In genomic region chr3:83766726-83767070, GRCm38 (mm10) we compare ENCODE assay signal across 10 mouse cellular contexts. TPM values are rescaled to one million over a fixed set of nuclear protein-coding genes. Genes with fewer than 3 reads are reported as not detected.
DNase-seq lines count a peak whose midpoint lies in the region; ATAC-seq and TF ChIP-seq lines count a peak whose summit lies in the region.
"Had no signal": no experiment of that assay in that cellular context is flagged by ENCODE, and none has a peak within 500 bp of the region (broad histone marks: within the 10 kb centered on the region; RNA-seq: fewer than 3 reads in every experiment).

No protein-coding gene starts in this region.

- no peaks in the 10 kb centered on the region for H3K9me3 ChIP-seq in kidney, embryonic 15.5 days (replicated peaks)
- H3K9me3 ChIP-seq in embryonic facial prominence, embryonic 12.5 days, result no peaks in the 10 kb centered on the region
- H3K9me3 ChIP-seq in hindbrain, postnatal 0 days (ENCODE audit: low read length), result no peaks in the 10 kb centered on the region
- H3K9me3 ChIP-seq in midbrain, postnatal 0 days (ENCODE audit: low read length), result no peaks in the 10 kb centered on the region

- WGBS in kidney, embryonic 15.5 days, result under 1% methylated on average over 25 of the region's 25 CpGs
- WGBS in embryonic facial prominence, embryonic 12.5 days, result 0% methylated on average over 25 of the region's 25 CpGs
- under 1% methylated on average over 25 of the region's 25 CpGs for WGBS in hindbrain, postnatal 0 days
- WGBS in midbrain, postnatal 0 days, result under 1% methylated on average over 25 of the region's 25 CpGs

- peaks cover 14% of the 10 kb centered on the region for H3K36me3 ChIP-seq in kidney, embryonic 15.5 days
- peaks cover 20% of the 10 kb centered on the region for H3K36me3 ChIP-seq in embryonic facial prominence, embryonic 12.5 days
- H3K36me3 ChIP-seq in hindbrain, postnatal 0 days (ENCODE audit: insufficient read depth, low read length), result no peaks in the 10 kb centered on the region
- H3K36me3 ChIP-seq in midbrain, postnatal 0 days (ENCODE audit: insufficient read depth, low read length), result no peaks in the 10 kb centered on the region
- H3K36me3 ChIP-seq: G1E had no signal

- H3K27ac ChIP-seq in kidney, embryonic 15.5 days, result peak overlapping the region; percentile 45
- H3K27ac ChIP-seq in embryonic facial prominence, embryonic 12.5 days, result peak overlapping the region; percentile 88
- no peak overlapping the region for H3K27ac ChIP-seq in hindbrain, postnatal 0 days
- no peak overlapping the region for H3K27ac ChIP-seq in midbrain, postnatal 0 days (ENCODE audit: low read depth, low read length)

- peak overlapping the region; percentile 64 for H3K9ac ChIP-seq in kidney, embryonic 15.5 days
- peak overlapping the region; percentile 81 for H3K9ac ChIP-seq in embryonic facial prominence, embryonic 12.5 days
- H3K9ac ChIP-seq in hindbrain, postnatal 0 days (replicated peaks; ENCODE audit: low read length), result peak overlapping the region; percentile 65
- peak overlapping the region; percentile 67 for H3K9ac ChIP-seq in midbrain, postnatal 0 days (replicated peaks; ENCODE audit: low read length, poor library complexity, severe bottlenecking)

- H3K27me3 ChIP-seq in kidney, embryonic 15.5 days, result peaks cover 37% of the 10 kb centered on the region
- no peaks in the 10 kb centered on the region for H3K27me3 ChIP-seq in embryonic facial prominence, embryonic 12.5 days
- 0 out of 2 replicates have a peak, but pooled peaks cover 8% of the 10 kb centered on the region for H3K27me3 ChIP-seq in hindbrain, postnatal 0 days (ENCODE audit: insufficient read depth, low read length)
- no peaks in the 10 kb centered on the region; the same call in 1 of the 2 replicates for H3K27me3 ChIP-seq in midbrain, postnatal 0 days (ENCODE audit: insufficient read depth, low read length)

- peak overlapping the region; percentile 59 for H3K4me3 ChIP-seq in kidney, embryonic 15.5 days (replicated peaks)
- peak overlapping the region; percentile 72 for H3K4me3 ChIP-seq in embryonic facial prominence, embryonic 12.5 days
- H3K4me3 ChIP-seq in hindbrain, postnatal 0 days (ENCODE audit: low read length), result peak overlapping the region; percentile 57
- H3K4me3 ChIP-seq in midbrain, postnatal 0 days (ENCODE audit: low read depth, low read length), result peak overlapping the region; percentile 48

- no peak for DNase-seq in kidney, adult 18-20 months
- DNase-seq in hindbrain, postnatal 0 days (ENCODE audit: low spot score), result no peak
- no peak for DNase-seq in midbrain, postnatal 0 days (ENCODE audit: low spot score)
- DNase-seq in right cerebral cortex, postnatal 25 days, result no peak
- DNase-seq in adrenal gland, adult 8-10 months, result no peak
- DNase-seq in layer of hippocampus, adult 8-10 months (ENCODE audit: low spot score in 2 of 2), result no peak
- DNase-seq: layer of hippocampus, adult 9-11 months had no signal

- H3K4me1 ChIP-seq in kidney, embryonic 15.5 days, result peaks cover 45% of the 10 kb centered on the region
- peaks cover 32% of the 10 kb centered on the region for H3K4me1 ChIP-seq in embryonic facial prominence, embryonic 12.5 days
- 0 out of 2 replicates have a peak, but pooled peaks cover 5% of the 10 kb centered on the region for H3K4me1 ChIP-seq in hindbrain, postnatal 0 days (ENCODE audit: insufficient read depth, low read length)
- H3K4me1 ChIP-seq in midbrain, postnatal 0 days (ENCODE audit: insufficient read depth, low read length), result peaks cover 2% of the 10 kb centered on the region; the same call in 1 of the 2 replicates

- TF ChIP-seq CTCF in hindbrain, postnatal 0 days (IDR thresholded peaks at IDR 0.05; ENCODE audit: low read depth), result 0 out of 2 replicates have a peak, but pooled peaks have one; percentile 10
- TF ChIP-seq CTCF in midbrain, postnatal 0 days (IDR thresholded peaks at IDR 0.05), result no peak

- H3K4me2 ChIP-seq in kidney, embryonic 15.5 days, result peak overlapping the region; percentile 97
- peak overlapping the region; percentile 68 for H3K4me2 ChIP-seq in embryonic facial prominence, embryonic 12.5 days (replicated peaks)
- peak overlapping the region; percentile 96 for H3K4me2 ChIP-seq in hindbrain, postnatal 0 days (ENCODE audit: low read depth, low read length)
- peak overlapping the region; percentile 79 for H3K4me2 ChIP-seq in midbrain, postnatal 0 days (ENCODE audit: low read depth, low read length, poor library complexity, severe bottlenecking)

- no peak for ATAC-seq in kidney, embryonic 15.5 days (replicated peaks; ENCODE audit: low FRiP score)
- no peak for ATAC-seq in embryonic facial prominence, embryonic 12.5 days (ENCODE audit: insufficient number of reproducible peaks, insufficient read depth, low FRiP score, low TSS enrichment)
- ATAC-seq in hindbrain, postnatal 0 days, result no peak; the same call in 1 of the 2 replicates
- no peak for ATAC-seq in midbrain, postnatal 0 days (ENCODE audit: low FRiP score)

RNA-seq across cellular contexts. Expression of gene Sfrp2, which starts 0.6 kb away (rescaled TPM):
- polyA plus RNA-seq in kidney, embryonic 15.5 days (2015; fragmentation: Nextera tagmentation; extraction: Ambion mirVana), result 175 and 225 TPM in 2 replicates
- polyA plus RNA-seq in embryonic facial prominence, embryonic 12.5 days (2016; fragmentation: Nextera tagmentation; extraction: Ambion mirVana), result 523 and 527 TPM in 2 replicates
- 44.5 and 76.9 TPM in 2 replicates for total RNA-seq in hindbrain, postnatal 0 days (2014; rRNA removed)
- polyA plus RNA-seq in hindbrain, postnatal 0 days (2015; fragmentation: Nextera tagmentation; extraction: Ambion mirVana), result 38.0 and 38.4 TPM in 2 replicates
- 30.8 and 70.0 TPM in 2 replicates for total RNA-seq in midbrain, postnatal 0 days (2014; rRNA removed)
- 32.8 and 34.1 TPM in 2 replicates for polyA plus RNA-seq in midbrain, postnatal 0 days (2015; fragmentation: Nextera tagmentation; extraction: Ambion mirVana)
- 1 to 10 TPM in 3 of 4 experiments, under 1 TPM in 1; 0.59 to 2.6 (median 1.9) TPM for total RNA-seq in adrenal gland, adult 8-10 months (2022)
- total RNA-seq in layer of hippocampus, adult 8-10 months (2022), result 1 to 10 TPM; 1.4 to 1.9 (median 1.6) TPM
- polyA plus RNA-seq: G1E had no signal

Comparison
In these comparisons a context has a peak if more than half of its experiments do, and no peak if none do; other contexts are left out.
1. H3K27ac ChIP-seq: peak in kidney, embryonic 15.5 days (single experiment) and embryonic facial prominence, embryonic 12.5 days (single experiment); none in hindbrain, postnatal 0 days (single experiment) and midbrain, postnatal 0 days (single experiment).
2. Peak in every context shown above with its lines, with median percentiles within 50 percentile points of each other: H3K4me2 ChIP-seq, H3K4me3 ChIP-seq and H3K9ac ChIP-seq.